Mouse (Mus musculus) CH12.LX (cell line): ENCODE measurements around the gene Suox. TPM values are rescaled to one million over a fixed set of nuclear protein-coding genes. Genes with fewer than 3 reads are reported as not detected.

ENCODE experiments used
- DNase-seq: peaks from one replicate; pipeline ENCODE4 v3.0.0-alpha.2; 2013; ENCODE audit errors: extremely low read depth
- H3K27ac ChIP-seq: 2 replicates; pipeline ENCODE4 v1.5.1; 2012; ENCODE audit warnings: low read depth, mild to moderate bottlenecking, control low read depth, moderate library complexity; ENCODE audit not compliant: insufficient read depth
- H3K27me3 ChIP-seq: replicated peaks from 2 replicates; pipeline ENCODE3; 2012; ENCODE audit warnings: inconsistent platforms
- H3K36me3 ChIP-seq, 2 experiments: replicated peaks in 1 of 2; 2 replicates each; pipeline versions ENCODE3 to v1.6.1; 2012; ENCODE audit warnings: inconsistent platforms in 1 of 2, low read length in 1 of 2, mild to moderate bottlenecking in 1 of 2, mixed read lengths in 1 of 2, moderate library complexity in 1 of 2; ENCODE audit not compliant: control insufficient read depth in 1 of 2, insufficient read depth in 1 of 2
- H3K4me1 ChIP-seq, 2 experiments: 2 replicates each; pipeline ENCODE4 v1.6.1; 2012; ENCODE audit warnings: inconsistent platforms in 1 of 2, moderate library complexity in 1 of 2; ENCODE audit not compliant: insufficient read depth in 2 of 2, control insufficient read depth in 1 of 2
- H3K4me2 ChIP-seq: 2 replicates; pipeline ENCODE4 v1.6.1; 2012; ENCODE audit warnings: low read depth, mild to moderate bottlenecking, control low read depth; ENCODE audit not compliant: poor library complexity, insufficient read depth, severe bottlenecking
- H3K4me3 ChIP-seq, 3 experiments: fragments of 150-350 bp in 1 of 3; sonication (generic) in 1 of 3; replicated peaks in 1 of 3; 2 replicates each; pipeline versions ENCODE3 to v1.5.1; 2011 to 2012; ENCODE audit warnings: low read depth in 2 of 3, low read length in 2 of 3, mild to moderate bottlenecking in 2 of 3, moderate library complexity in 2 of 3, control low read depth in 1 of 3, improper control_type of control experiment in 1 of 3, inconsistent platforms in 1 of 3, mixed read lengths in 1 of 3; ENCODE audit not compliant: poor library complexity in 1 of 3
- H3K79me2 ChIP-seq: replicated peaks from 2 replicates; pipeline ENCODE4 v1.6.1; 2012; ENCODE audit warnings: mild to moderate bottlenecking, moderate library complexity; ENCODE audit not compliant: control insufficient read depth, poor library complexity, insufficient read depth, severe bottlenecking; ENCODE audit errors: extremely low read depth
- H3K9ac ChIP-seq: 2 replicates; pipeline ENCODE4 v1.6.1; 2012; ENCODE audit warnings: low read depth, mild to moderate bottlenecking, control low read depth, moderate library complexity; ENCODE audit not compliant: insufficient read depth
- H3K9me3 ChIP-seq: replicated peaks from 2 replicates; pipeline ENCODE3; 2012; ENCODE audit warnings: low read length, inconsistent platforms, mixed read lengths
- BHLHE40 ChIP-seq: IDR thresholded peaks from 2 replicates; pipeline ENCODE4 v1.6.1; 2011; ENCODE audit warnings: mild to moderate bottlenecking, low read depth, low read length, improper control_type of control experiment
- CTCF ChIP-seq, 2 experiments: IDR thresholded peaks in 1 of 2; conservative IDR thresholded peaks in 1 of 2; 2 replicates each; pipeline ENCODE4 v1.5.1; 2011 to 2012; ENCODE audit warnings: low read depth in 2 of 2, low read length in 2 of 2, improper control_type of control experiment in 1 of 2, inconsistent platforms in 1 of 2, mild to moderate bottlenecking in 1 of 2, moderate library complexity in 1 of 2
- ELF1 ChIP-seq: IDR thresholded peaks from 2 replicates; pipeline ENCODE4 v1.6.1; 2014; ENCODE audit warnings: low read depth, mild to moderate bottlenecking, inconsistent platforms, low read length, improper control_type of control experiment
- ETS1 ChIP-seq: conservative IDR thresholded peaks from 2 replicates; pipeline ENCODE4 v1.6.1; 2012; ENCODE audit warnings: low read depth, mild to moderate bottlenecking, inconsistent platforms, low read length, improper control_type of control experiment, moderate library complexity
- GABPA ChIP-seq: IDR thresholded peaks from 2 replicates; pipeline ENCODE4 v1.6.1; 2012; ENCODE audit warnings: low read depth, low read length, improper control_type of control experiment, inconsistent platforms; ENCODE audit not compliant: insufficient replicate concordance
- HCFC1 ChIP-seq: IDR thresholded peaks from 2 replicates; pipeline ENCODE4 v1.6.1; 2012; ENCODE audit warnings: low read depth, mild to moderate bottlenecking, inconsistent platforms, low read length, improper control_type of control experiment
- IRF4 ChIP-seq: IDR thresholded peaks from 2 replicates; pipeline ENCODE4 v1.6.1; 2014; ENCODE audit warnings: low read depth, mild to moderate bottlenecking, inconsistent platforms, low read length, improper control_type of control experiment
- JUND ChIP-seq: conservative IDR thresholded peaks from 2 replicates; pipeline ENCODE4 v1.6.1; 2011; ENCODE audit warnings: low read depth, low read length, improper control_type of control experiment
- KAT2A ChIP-seq: IDR thresholded peaks from 2 replicates; pipeline ENCODE4 v1.6.1; 2012; ENCODE audit warnings: low read length, improper control_type of control experiment, inconsistent platforms; ENCODE audit not compliant: insufficient replicate concordance
- MAFK ChIP-seq: IDR thresholded peaks from 2 replicates; pipeline ENCODE4 v1.6.1; 2011; ENCODE audit warnings: low read length, improper control_type of control experiment; ENCODE audit not compliant: insufficient replicate concordance
- MAX ChIP-seq: IDR thresholded peaks from 2 replicates; pipeline ENCODE4 v1.6.1; 2011; ENCODE audit warnings: low read length, improper control_type of control experiment
- MAZ ChIP-seq: IDR thresholded peaks from 2 replicates; pipeline ENCODE4 v1.6.1; 2012; ENCODE audit warnings: low read depth, mild to moderate bottlenecking, inconsistent platforms, low read length, improper control_type of control experiment, moderate library complexity
- MYC ChIP-seq: IDR thresholded peaks from 2 replicates; pipeline ENCODE4 v1.6.1; 2011; ENCODE audit warnings: low read depth, mild to moderate bottlenecking, improper control_type of control experiment, low read length
- NELFE ChIP-seq: IDR thresholded peaks from 2 replicates; pipeline ENCODE4 v1.6.1; 2011; ENCODE audit warnings: low read depth, low read length, improper control_type of control experiment
- PAX5 ChIP-seq: IDR thresholded peaks from 2 replicates; pipeline ENCODE4 v1.6.1; 2012; ENCODE audit warnings: low read length, inconsistent platforms, mixed read lengths
- POLR2A ChIP-seq: IDR thresholded peaks from 2 replicates; pipeline ENCODE4 v1.6.1; 2011; ENCODE audit warnings: low read depth, mild to moderate bottlenecking, improper control_type of control experiment, low read length
- POLR2AphosphoS2 ChIP-seq: IDR thresholded peaks from 2 replicates; pipeline ENCODE4 v1.6.1; 2011; ENCODE audit warnings: low read depth, low read length, improper control_type of control experiment
- RAD21 ChIP-seq: IDR thresholded peaks from 2 replicates; pipeline ENCODE4 v1.6.1; 2011; ENCODE audit warnings: low read depth, mild to moderate bottlenecking, low read length, improper control_type of control experiment, moderate library complexity
- SIN3A ChIP-seq: IDR thresholded peaks from 2 replicates; pipeline ENCODE4 v1.6.1; 2012; ENCODE audit warnings: low read length, improper control_type of control experiment, inconsistent platforms
- TBP ChIP-seq: conservative IDR thresholded peaks from 2 replicates; pipeline ENCODE4 v1.6.1; 2011; ENCODE audit warnings: low read depth, low read length, improper control_type of control experiment
- USF1 ChIP-seq: IDR thresholded peaks from 2 replicates; pipeline ENCODE4 v1.6.1; 2014; ENCODE audit warnings: low read depth, mild to moderate bottlenecking, inconsistent platforms, low read length, improper control_type of control experiment
- ZC3H11A ChIP-seq: IDR thresholded peaks from 2 replicates; pipeline ENCODE4 v1.6.1; 2012; ENCODE audit warnings: low read depth, mild to moderate bottlenecking, inconsistent platforms, low read length, improper control_type of control experiment
- ZMIZ1 ChIP-seq: IDR thresholded peaks from 2 replicates; pipeline ENCODE4 v1.6.1; 2012; ENCODE audit warnings: low read depth, mild to moderate bottlenecking, inconsistent platforms, low read length, improper control_type of control experiment
- ZNF384 ChIP-seq: IDR thresholded peaks from 2 replicates; pipeline ENCODE4 v1.6.1; 2012; ENCODE audit warnings: low read depth, low read length, improper control_type of control experiment, inconsistent platforms
- dilution Hi-C: fragments of 300-500 bp; cut with MboI; formaldehyde crosslinking; loops from 2 replicates; pipeline ENCODE4 v1.14.3; 2020; ENCODE audit warnings: low sequenced_read_pairs; ENCODE audit not compliant: extremely low pct_unique_long_range_greater_than_20kb, extremely low pct_ligation_motif_present
- in situ Hi-C: fragments of 300-500 bp; cut with MboI; formaldehyde crosslinking; loops from 3 replicates; pipeline ENCODE4 v1.14.3; 2019; ENCODE audit warnings: low sequenced_read_pairs, low pct_ligation_motif_present, low pct_unique_long_range_greater_than_20kb, mixed read lengths
- polyA plus RNA-seq: library from polyadenylated mRNA; unstranded; fragments of >175 nt; gene quantifications from 2 replicates; pipeline ENCODE4 v1.2.1, GENCODE M21; 2012; ENCODE audit warnings: low read depth; ENCODE audit not compliant: insufficient read length
- total RNA-seq, 2 experiments: library from RNA; depleted of rRNA; stranded (reverse); fragments of 300-350 nt in 1 of 2; fragments of >200 nt in 1 of 2; gene quantifications; 2 replicates each; pipeline ENCODE4 v1.2.3; 2012 to 2014

Suox gene
- total and polyA plus RNA-seq, 3 experiments = 9.0 to 11.4 (median 10.5) TPM

- Histone ChIP-seq H3K27ac (no peak overlapping the region), H3K36me3 (peaks cover 0 to 2% of the 10 kb centered on the region in 2 experiments), H3K9ac (no peak overlapping the region), H3K4me3 (no peak overlapping the region), H3K9me3 (no peaks in the 10 kb centered on the region), H3K4me2 (no peak overlapping the region), H3K4me1 (peaks cover 18 to 26% of the 10 kb centered on the region in 2 experiments), H3K79me2 (no peaks in the 10 kb centered on the region), H3K27me3 (no peaks in the 10 kb centered on the region)
- TF ChIP-seq HCFC1 (no peak), PAX5 (no peak), USF1 (no peak), CTCF (conservative IDR thresholded peaks at IDR 0.05 in 1 of 2, IDR thresholded peaks at IDR 0.05 in 1 of 2; ENCODE audit: low read depth in 2 of 2, low read length in 2 of 2) (no peak), MAFK (no peak), MAZ (no peak), ZNF384 (no peak), MYC (no peak), NELFE (no peak), RAD21 (no peak), POLR2A (no peak), ZMIZ1 (no peak), IRF4 (no peak), GABPA (no peak), KAT2A (no peak), JUND (no peak), SIN3A (no peak)
- DNase-seq = no peak
- dilution Hi-C loops (no loop called here), in situ Hi-C loops (no loop called here)
Observed at GRCm38 (mm10) chr10:128642749-128643148, 31.1 kb downstream of the Suox start.

GRCm38 (mm10) chr10:128641871-128642270 is 32.0 kb downstream of the Suox start:
- H3K4me2 ChIP-seq = no peak overlapping the region
- dilution Hi-C loops = no loop called here

More at GRCm38 (mm10) chr10:128641871-128642270, 32.0 kb downstream of the Suox start:
- H3K79me2 ChIP-seq = no peaks in the 10 kb centered on the region
- no peak overlapping the region for H3K4me3 ChIP-seq
- H3K9me3 ChIP-seq = no peaks in the 10 kb centered on the region
- H3K9ac ChIP-seq = no peak overlapping the region
- no peak overlapping the region for H3K27ac ChIP-seq
- TF ChIP-seq BHLHE40 = no peak
- TF ChIP-seq MAX = no peak
- TF ChIP-seq ELF1 = no peak
- TF ChIP-seq KAT2A = no peak
- TF ChIP-seq TBP = no peak
- TF ChIP-seq POLR2AphosphoS2 = no peak
- TF ChIP-seq RAD21 = no peak
- no peak for TF ChIP-seq ZC3H11A
- no peak for TF ChIP-seq MYC
- no peak for TF ChIP-seq GABPA
- TF ChIP-seq ETS1 = no peak
- no peak for TF ChIP-seq IRF4
- peaks cover 13 to 22% of the 10 kb centered on the region in 2 experiments for H3K4me1 ChIP-seq
- no peak for DNase-seq
- peaks cover 0 to 2% of the 10 kb centered on the region in 2 experiments for H3K36me3 ChIP-seq
- H3K27me3 ChIP-seq = no peaks in the 10 kb centered on the region
- in situ Hi-C loops = no loop called here
